Mouse (Mus musculus) large intestine, adult 2 months (tissue): ENCODE results near the gene Id3. TPM values are rescaled to one million over a fixed set of nuclear protein-coding genes. Genes with fewer than 3 reads are reported as not detected.

Experiments used
- DNase-seq: peaks from one replicate; pipeline ENCODE4 v3.0.0-alpha.2; 2012; ENCODE audit warnings: low read depth, low spot score
- WGBS: fragments of 180-500 bp; shearing (Covaris S2); methylation state at CpG from one replicate; pipeline ENCODE4 v1.1.7; 2018; 5-methylcytosine and 5-hydroxymethylcytosine counted together
- polyA plus RNA-seq: library from polyadenylated mRNA; depleted of rRNA; stranded (reverse); fragments of >200 nt; gene quantifications from 2 replicates; pipeline ENCODE4 v1.2.3, GENCODE M21; 2012

Gene Id3
- polyA plus RNA-seq, 1 experiment: 242 TPM

DNA sequence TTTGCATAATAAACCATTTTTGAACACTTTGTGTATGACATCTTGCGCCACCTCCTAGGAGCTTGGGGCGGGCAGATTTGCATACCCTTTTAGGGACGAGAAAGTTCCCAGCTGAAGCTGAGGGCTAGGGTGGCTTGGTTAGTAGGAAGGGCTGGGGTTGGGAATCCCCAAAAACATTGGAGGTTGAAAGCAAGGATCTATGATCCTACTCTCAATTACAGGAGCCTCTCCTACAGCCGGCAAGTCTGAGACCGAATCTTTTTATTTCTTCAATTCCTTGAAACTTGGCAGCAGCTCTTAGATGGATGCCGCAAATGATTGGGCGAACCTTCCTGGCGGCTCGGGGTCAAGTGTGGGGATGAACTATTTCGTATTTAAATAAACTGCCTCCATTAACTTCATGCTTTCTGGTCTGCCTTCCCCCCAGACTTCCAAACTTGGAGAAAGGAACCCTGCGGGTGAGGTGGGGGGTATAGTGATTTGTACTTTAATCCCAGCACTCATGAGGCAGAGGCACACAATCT is 2.1 kb downstream of the Id3 start:
- 25% methylated on average over 11 of the region's 11 CpGs for WGBS
- DNase-seq: no peak

DNA sequence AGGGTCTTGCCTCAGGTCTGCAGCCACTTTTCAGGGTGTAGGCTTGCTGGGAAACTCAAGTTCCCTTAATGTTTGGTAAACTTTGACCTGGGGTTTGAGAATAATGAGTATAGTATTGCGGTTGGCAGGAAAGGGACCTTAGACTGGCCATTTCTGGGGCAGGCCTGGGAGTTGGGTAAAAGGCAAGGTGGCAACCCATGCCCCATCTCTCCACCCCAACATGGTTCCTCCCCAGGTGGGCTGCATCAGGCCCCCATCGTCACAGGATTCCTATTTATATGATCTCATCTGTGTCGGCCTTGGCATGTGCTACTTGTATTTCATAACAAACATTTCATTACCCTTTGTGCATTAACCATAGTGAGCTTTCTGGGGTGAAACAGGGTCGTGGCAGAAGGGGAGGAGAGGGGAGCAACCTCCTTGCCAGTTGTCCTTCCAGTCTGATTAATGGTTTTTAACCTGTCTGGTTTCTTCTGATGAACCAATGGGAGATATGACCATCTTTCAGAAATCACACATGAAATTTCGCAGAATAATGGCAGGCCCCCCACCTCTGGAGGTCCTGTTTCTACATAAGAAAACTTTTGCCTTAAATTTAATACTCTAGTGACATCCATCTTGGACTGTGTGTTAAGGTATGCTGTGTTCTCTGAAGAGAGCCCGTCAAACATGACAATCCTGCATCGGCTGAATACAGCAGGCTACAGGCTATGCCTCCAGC is 2.9 kb downstream of the Id3 start:
- no peak for DNase-seq
- 44% methylated on average over 7 of the region's 7 CpGs for WGBS

DNA sequence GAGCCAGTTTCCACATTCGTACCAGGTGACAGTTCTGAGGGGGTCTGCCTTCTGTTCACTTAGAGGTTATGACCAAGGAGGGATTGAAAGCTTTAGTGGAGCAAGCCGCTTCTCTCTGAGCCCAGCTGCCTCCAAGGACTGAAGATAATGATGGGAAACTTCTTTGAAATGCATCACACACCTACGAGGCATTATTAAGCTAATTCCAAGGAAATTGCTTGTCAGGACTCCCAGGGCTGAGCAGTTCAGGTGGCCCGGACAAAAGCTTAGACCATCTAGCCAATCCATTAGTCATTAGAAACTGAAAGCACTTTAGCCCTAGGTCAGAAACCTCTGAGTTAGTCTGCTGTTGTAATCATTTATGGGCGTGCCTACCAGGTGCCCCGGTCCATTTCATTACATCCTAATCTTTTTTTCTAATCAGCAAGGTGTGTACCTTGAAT is 3.4 kb downstream of the Id3 start:
- DNase-seq: no peak
- WGBS: 22% methylated on average over 6 of the region's 6 CpGs

- WGBS: 2% methylated on average over 47 of the region's 48 CpGs
- DNase-seq: no peak
These were observed 4.3 kb downstream of the Id3 start for GRCm38 (mm10) chr4:136147436-136148135.

DNA sequence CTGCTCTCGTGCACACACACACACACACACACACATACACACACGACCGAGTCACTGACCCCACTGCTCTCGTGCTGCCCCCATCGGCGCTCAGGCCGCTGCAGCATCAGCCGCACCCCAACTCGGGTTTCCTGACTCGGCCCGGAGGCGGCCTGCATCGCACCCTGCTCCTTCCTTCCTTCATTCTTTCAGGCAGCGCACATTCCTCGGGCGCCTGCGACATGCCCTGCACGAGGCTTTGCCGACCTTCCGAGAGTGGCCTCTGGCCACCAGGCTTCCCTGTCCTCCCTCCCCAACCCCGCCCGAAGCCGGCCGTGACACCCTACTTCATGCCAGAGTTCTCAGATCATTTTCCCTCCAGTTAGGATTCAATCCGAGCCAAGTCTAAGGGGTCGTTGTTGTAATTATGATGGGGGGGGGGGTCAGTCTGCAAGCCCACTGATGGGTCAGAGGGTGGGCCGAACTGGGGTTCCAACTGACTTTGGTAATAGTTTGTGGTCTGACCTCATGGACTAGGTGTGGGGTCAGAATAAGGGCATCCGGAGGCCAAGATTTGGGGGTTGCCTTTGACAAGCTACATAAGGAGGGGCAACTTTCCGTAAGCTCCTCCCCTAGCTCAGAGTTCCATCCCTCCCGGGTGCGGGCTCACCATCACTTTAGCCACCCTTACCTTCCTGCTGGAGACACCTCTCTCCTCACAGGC is 5.2 kb downstream of the Id3 start:
- DNase-seq: no peak
- 13% methylated on average over 31 of the region's 31 CpGs for WGBS

DNA sequence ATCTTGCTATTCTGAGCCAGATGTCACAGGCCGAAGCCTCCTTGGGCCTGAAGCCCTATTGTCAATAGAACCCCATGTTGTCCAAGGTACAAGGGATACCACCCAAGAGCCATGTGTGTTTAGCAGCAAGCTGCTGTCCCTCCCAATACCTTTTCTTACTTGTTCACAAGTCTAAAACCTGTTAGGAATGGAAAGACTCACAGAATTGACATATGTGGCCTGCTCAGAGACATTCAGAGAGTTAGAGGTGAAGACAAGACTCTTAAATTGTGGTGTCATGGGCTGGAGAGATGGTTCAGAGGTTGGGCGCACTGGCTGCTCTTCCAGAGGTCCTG is 5.7 kb downstream of the Id3 start:
- 93% methylated on average over 2 of the region's 2 CpGs for WGBS
- no peak for DNase-seq

DNA sequence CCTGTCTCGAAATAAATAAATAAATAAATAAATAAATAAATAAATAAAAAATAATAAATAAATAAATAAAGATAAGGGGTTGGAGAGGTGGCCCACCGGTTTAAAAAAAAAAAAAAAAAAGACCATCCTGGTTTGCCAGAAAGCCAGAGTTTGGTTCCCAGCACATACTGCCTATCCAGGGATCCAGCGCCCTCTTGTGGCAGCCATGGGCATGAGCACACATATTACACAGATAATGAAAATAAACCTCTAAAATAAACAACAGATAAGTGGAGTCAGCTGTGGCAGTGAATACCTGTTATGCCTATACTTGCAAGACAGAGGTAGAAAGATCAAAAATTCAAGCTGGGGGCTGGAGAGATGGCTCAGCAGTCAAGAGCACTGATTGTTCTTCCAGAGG is 6.4 kb downstream of the Id3 start:
- no peak for DNase-seq
- WGBS: 42% methylated on average over 3 of the region's 3 CpGs

- 91% methylated on average over 4 of the region's 4 CpGs for WGBS
- no peak for DNase-seq
These were observed 7.3 kb downstream of the Id3 start for GRCm38 (mm10) chr4:136150596-136150995.

- 81% methylated on average over 4 of the region's 4 CpGs for WGBS
These were observed 9.5 kb downstream of the Id3 start for GRCm38 (mm10) chr4:136152821-136153220.

GRCm38 (mm10) chr4:136154462-136154861 is 11.2 kb downstream of the Id3 start:
- 54% methylated on average over 9 of the region's 9 CpGs for WGBS
- DNase-seq: no peak

More at GRCm38 (mm10) chr4:136152821-136153220, 9.5 kb downstream of the Id3 start:
- no peak for DNase-seq

- no peak for DNase-seq
- WGBS: 75% methylated on average over 6 of the region's 6 CpGs
These were observed 15.2 kb downstream of the Id3 start for GRCm38 (mm10) chr4:136158498-136158897.

- WGBS: 22% methylated on average over 5 of the region's 5 CpGs
- no peak for DNase-seq
These were observed 16.6 kb downstream of the Id3 start for GRCm38 (mm10) chr4:136159802-136160397.

- WGBS: 2% methylated on average over 11 of the region's 11 CpGs
- DNase-seq: no peak
These were observed 20.2 kb downstream of the Id3 start for GRCm38 (mm10) chr4:136163448-136163847.

- 85% methylated on average over 8 of the region's 8 CpGs for WGBS
- DNase-seq: no peak
These were observed 21.7 kb downstream of the Id3 start for GRCm38 (mm10) chr4:136164981-136165380.

GRCm38 (mm10) chr4:136167701-136168100 is 24.4 kb downstream of the Id3 start:
- no peak for DNase-seq
- 58% methylated on average over 3 of the region's 3 CpGs for WGBS

DNA sequence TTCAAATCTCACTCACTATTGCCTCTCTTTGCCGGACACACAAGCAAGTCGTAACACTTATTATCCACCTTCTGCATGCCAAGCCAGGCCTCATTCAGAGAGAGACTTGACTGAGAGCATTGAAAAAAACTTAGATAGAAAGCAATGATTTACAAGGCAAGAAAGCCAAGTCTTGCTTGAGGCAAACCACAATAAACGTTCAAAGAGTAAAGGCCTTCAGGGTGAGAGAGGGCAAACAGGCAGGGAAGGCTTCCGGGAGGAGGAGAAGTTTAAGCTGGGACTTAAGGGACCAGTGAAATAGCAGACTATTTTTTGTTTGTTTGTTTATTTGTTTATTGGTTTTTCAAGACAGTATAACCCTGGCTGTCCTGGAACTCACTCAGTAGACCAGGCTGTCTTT is 27.1 kb downstream of the Id3 start:
- WGBS: 50% methylated on average over 4 of the region's 4 CpGs
- DNase-seq: no peak

DNA sequence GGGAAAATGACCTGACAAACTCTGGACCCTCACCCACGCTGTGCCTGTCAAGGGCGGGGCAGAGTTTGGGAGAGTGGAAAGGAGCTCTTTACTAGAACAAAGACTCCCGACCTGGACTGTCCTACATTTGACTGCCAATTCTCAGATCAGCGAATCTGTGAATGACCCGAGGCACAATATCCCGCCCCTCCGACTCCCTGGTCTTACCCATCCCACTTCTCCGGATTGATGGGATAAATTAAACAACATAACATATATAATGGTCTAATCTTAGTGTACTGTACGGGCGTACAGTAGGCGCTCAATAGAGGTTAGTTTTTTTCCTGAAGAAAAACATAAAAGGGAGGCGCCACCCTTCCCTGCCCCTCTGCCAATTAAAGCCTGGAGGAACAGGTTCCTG is 28.2 kb downstream of the Id3 start:
- DNase-seq: no peak
- 19% methylated on average over 12 of the region's 12 CpGs for WGBS

- DNase-seq: no peak
- under 1% methylated on average over 35 of the region's 35 CpGs for WGBS
These were observed 28.8 kb downstream of the Id3 start, which contains the start of gene E2f2 for GRCm38 (mm10) chr4:136172011-136172541. TSS of gene E2f2 (plus strand) at chr4:136172394.

- WGBS: under 1% methylated on average over 67 of the region's 67 CpGs
- DNase-seq: no peak
These were observed 29.4 kb downstream of the Id3 start for GRCm38 (mm10) chr4:136172542-136173209.
